Comparison of ENCODE assay signal across 30 mouse cellular contexts in genomic region chr12:44971477-44971876, GRCm38 (mm10).
DNase-seq lines count a peak whose midpoint lies in the region; ATAC-seq and TF ChIP-seq lines count a peak whose summit lies in the region.
"Had no signal": no experiment of that assay in that cellular context is flagged by ENCODE, and none has a peak within 500 bp of the region (broad histone marks: within the 10 kb centered on the region; RNA-seq: fewer than 3 reads in every experiment).

No protein-coding gene starts in this region.

- H3K4me3 ChIP-seq in lung, embryonic 16.5 days (ENCODE audit: low read length), result no peak overlapping the region
- no peak overlapping the region for H3K4me3 ChIP-seq in lung, adult 2 months (replicated peaks; ENCODE audit: extremely low read depth, low read depth, low read length)
- no peak overlapping the region for H3K4me3 ChIP-seq in midbrain, embryonic 11.5 days (ENCODE audit: low read depth, low read length)
- no peak overlapping the region for H3K4me3 ChIP-seq in midbrain, embryonic 16.5 days (ENCODE audit: low read depth, low read length)
- H3K4me3 ChIP-seq: embryonic facial prominence, embryonic 13.5 days; embryonic facial prominence, embryonic 15.5 days; erythroblast, embryonic 14.5 days; forebrain, embryonic 10.5 days; forebrain, embryonic 12.5 days had no signal

- intact Hi-C loops in left cerebral cortex, postnatal 4 days (cut with DNase I), result no loop called here

- no peak overlapping the region for H3K9ac ChIP-seq in lung, embryonic 16.5 days (ENCODE audit: low read length)
- H3K9ac ChIP-seq in midbrain, embryonic 11.5 days (ENCODE audit: low read length), result no peak overlapping the region
- H3K9ac ChIP-seq in midbrain, embryonic 16.5 days (ENCODE audit: low read depth, low read length), result no peak overlapping the region
- H3K9ac ChIP-seq: embryonic facial prominence, embryonic 13.5 days; embryonic facial prominence, embryonic 15.5 days; forebrain, embryonic 12.5 days had no signal

- peak; percentile 43; the same call in 1 of the 2 replicates for ATAC-seq in lung, embryonic 16.5 days (ENCODE audit: low read depth)
- no peak for ATAC-seq in midbrain, embryonic 11.5 days (ENCODE audit: low FRiP score)
- ATAC-seq in midbrain, embryonic 16.5 days, result no peak
- peak; percentile 53 for ATAC-seq in granulocyte monocyte progenitor cell, adult 5-6 weeks (replicated peaks; ENCODE audit: poor library complexity, severe bottlenecking)
- no peak for ATAC-seq in cerebellum, adult (ENCODE audit: insufficient number of reproducible peaks, low FRiP score, low TSS enrichment)
- ATAC-seq: activated CD4-positive, CD25-positive, alpha-beta regulatory T cell, adult 4 months; CD4-positive, CD25-positive, alpha-beta regulatory T cell, adult 4 months; forebrain, embryonic 14.5 days; forebrain, embryonic 16.5 days; Patski had no signal

- no peaks in the 10 kb centered on the region for H3K27me3 ChIP-seq in lung, embryonic 16.5 days (ENCODE audit: control insufficient read depth, insufficient read depth, low read depth, low read length)
- H3K27me3 ChIP-seq in midbrain, embryonic 11.5 days (ENCODE audit: control insufficient read depth, insufficient read depth, low read length), result no peaks in the 10 kb centered on the region
- H3K27me3 ChIP-seq in midbrain, embryonic 16.5 days (ENCODE audit: control insufficient read depth, insufficient read depth, low read depth, low read length), result no peaks in the 10 kb centered on the region
- H3K27me3 ChIP-seq: CH12.LX; embryonic facial prominence, embryonic 13.5 days; embryonic facial prominence, embryonic 15.5 days; forebrain, embryonic 12.5 days; Patski had no signal

- no peak overlapping the region for H3K27ac ChIP-seq in lung, embryonic 16.5 days (ENCODE audit: low read length)
- H3K27ac ChIP-seq in midbrain, embryonic 11.5 days (ENCODE audit: low read depth, low read length), result no peak overlapping the region
- H3K27ac ChIP-seq in midbrain, embryonic 16.5 days (ENCODE audit: low read length), result no peak overlapping the region
- H3K27ac ChIP-seq: embryonic facial prominence, embryonic 13.5 days; embryonic facial prominence, embryonic 15.5 days; forebrain, embryonic 10.5 days; forebrain, embryonic 12.5 days had no signal

- no peaks in the 10 kb centered on the region for H3K4me1 ChIP-seq in lung, embryonic 16.5 days (replicated peaks; ENCODE audit: control insufficient read depth, insufficient read depth, low read length)
- H3K4me1 ChIP-seq in lung, adult 2 months (ENCODE audit: control insufficient read depth, insufficient read depth, low read length), result no peaks in the 10 kb centered on the region
- no peaks in the 10 kb centered on the region for H3K4me1 ChIP-seq in midbrain, embryonic 11.5 days (ENCODE audit: control insufficient read depth, insufficient read depth, low read length)
- no peaks in the 10 kb centered on the region for H3K4me1 ChIP-seq in midbrain, embryonic 16.5 days (ENCODE audit: control insufficient read depth, insufficient read depth, low read length)
- H3K4me1 ChIP-seq: embryonic facial prominence, embryonic 13.5 days; embryonic facial prominence, embryonic 15.5 days; forebrain, embryonic 10.5 days; forebrain, embryonic 12.5 days had no signal

- 53% methylated on average over 2 of the region's 2 CpGs for WGBS in lung, embryonic 16.5 days
- WGBS in lung, adult 2 months, result 53% methylated on average over 2 of the region's 2 CpGs
- 92% methylated on average over 2 of the region's 2 CpGs for WGBS in midbrain, embryonic 11.5 days
- 98% methylated on average over 2 of the region's 2 CpGs for WGBS in midbrain, embryonic 16.5 days

- no peak for TF ChIP-seq CTCF in lung, adult 2 months (IDR thresholded peaks at IDR 0.05; ENCODE audit: insufficient read depth, low read length)

- H3K36me3 ChIP-seq in lung, embryonic 16.5 days (ENCODE audit: control insufficient read depth, insufficient read depth, low read length), result no peaks in the 10 kb centered on the region
- no peaks in the 10 kb centered on the region for H3K36me3 ChIP-seq in midbrain, embryonic 11.5 days (ENCODE audit: control insufficient read depth, insufficient read depth, low read length)
- no peaks in the 10 kb centered on the region for H3K36me3 ChIP-seq in midbrain, embryonic 16.5 days (ENCODE audit: control insufficient read depth, insufficient read depth, low read length)
- H3K36me3 ChIP-seq: embryonic facial prominence, embryonic 13.5 days; embryonic facial prominence, embryonic 15.5 days; forebrain, embryonic 10.5 days; forebrain, embryonic 12.5 days; G1E had no signal

- no peak overlapping the region for H3K4me2 ChIP-seq in lung, embryonic 16.5 days (ENCODE audit: low read depth, low read length)
- H3K4me2 ChIP-seq in midbrain, embryonic 11.5 days, result no peak overlapping the region
- no peak overlapping the region for H3K4me2 ChIP-seq in midbrain, embryonic 16.5 days (ENCODE audit: low read length)
- H3K4me2 ChIP-seq: embryonic facial prominence, embryonic 13.5 days; embryonic facial prominence, embryonic 15.5 days; forebrain, embryonic 12.5 days had no signal

- H3K9me3 ChIP-seq in lung, embryonic 16.5 days (ENCODE audit: control insufficient read depth, low read length), result no peaks in the 10 kb centered on the region; the same call in 1 of the 2 replicates
- H3K9me3 ChIP-seq in midbrain, embryonic 11.5 days (ENCODE audit: control insufficient read depth, low read length), result no peaks in the 10 kb centered on the region
- 0 out of 2 replicates have a peak, but pooled peaks cover 2% of the 10 kb centered on the region for H3K9me3 ChIP-seq in midbrain, embryonic 16.5 days (replicated peaks; ENCODE audit: control insufficient read depth, low read length, poor library complexity, severe bottlenecking)
- H3K9me3 ChIP-seq: embryonic facial prominence, embryonic 13.5 days; embryonic facial prominence, embryonic 15.5 days; forebrain, embryonic 10.5 days; forebrain, embryonic 12.5 days had no signal

- no peak for DNase-seq in lung, adult 2 months
- peak; percentile 45 for DNase-seq in midbrain, embryonic 11.5 days (ENCODE audit: low spot score, missing footprints)
- no peak for DNase-seq in left cerebral cortex, postnatal 4 days
- DNase-seq: adrenal gland, adult 8-10 months; adrenal gland, postnatal 14 days; adrenal gland, postnatal 36 days; B cell, adult 2 months; cerebellum, adult 11 months; cerebellum, adult 18-20 months; cerebellum, adult 8-10 months; cerebellum, adult 9-11 months; cerebellum, postnatal 14 days; cerebellum, postnatal 36 days; embryo, embryonic 11 days had no signal

- TF ChIP-seq POLR2A in lung, adult 2 months (IDR thresholded peaks at IDR 0.05; ENCODE audit: borderline replicate concordance, extremely low read depth, low read depth, low read length), result no peak

Comparison
In these comparisons a context has a peak if more than half of its experiments do, and no peak if none do; other contexts are left out.
1. ATAC-seq: peak in lung, embryonic 16.5 days (single experiment) and granulocyte monocyte progenitor cell, adult 5-6 weeks (single experiment); none in midbrain, embryonic 11.5 days (single experiment), midbrain, embryonic 16.5 days (single experiment) and cerebellum, adult (single experiment).